Mouse (Mus musculus) cortical plate, adult 2 months (tissue): ENCODE results near the gene Bcl11a.

ENCODE experiments used
- CTCF ChIP-seq: fragments of 200-500 bp; IDR thresholded peaks from 2 replicates; pipeline ENCODE4 v1.5.1; 2011; ENCODE audit warnings: mild to moderate bottlenecking, control low read depth, low read length; ENCODE audit not compliant: insufficient read depth; ENCODE audit errors: extremely low read depth
- POLR2A ChIP-seq: fragments of 200-500 bp; IDR thresholded peaks from 2 replicates; pipeline ENCODE4 v1.6.1; 2011; ENCODE audit warnings: mild to moderate bottlenecking, low read length, control low read depth; ENCODE audit not compliant: insufficient read depth; ENCODE audit errors: extremely low read depth

DNA sequence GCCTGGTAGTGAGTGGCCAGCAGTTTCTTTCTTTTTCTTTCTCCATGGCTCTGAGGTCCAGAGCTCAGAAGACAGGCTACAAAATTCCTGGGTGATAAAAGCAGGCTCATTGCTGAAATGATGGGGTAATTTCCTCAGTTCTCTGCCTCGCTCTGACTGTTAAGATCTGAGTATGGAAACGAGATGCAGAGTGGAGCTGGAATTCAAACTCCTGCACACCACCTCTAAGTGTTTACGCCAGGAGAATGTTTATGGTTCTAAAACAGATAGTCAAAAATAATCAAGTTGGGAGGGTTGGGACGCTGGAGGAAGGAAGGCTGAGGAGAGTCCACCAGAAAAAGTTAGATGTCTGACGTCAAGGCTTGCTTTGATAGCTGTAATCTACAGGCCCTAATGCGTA lies 13.6 kb upstream of the Bcl11a start:
- TF ChIP-seq CTCF (no peak), POLR2A (no peak)
